Comparison of ENCODE assay signal across 11 mouse cellular contexts in genomic region chr1:180808831-180809230, GRCm38 (mm10). TPM values are rescaled to one million over a fixed set of nuclear protein-coding genes. Genes with fewer than 3 reads are reported as not detected.
DNase-seq lines count a peak whose midpoint lies in the region; ATAC-seq and TF ChIP-seq lines count a peak whose summit lies in the region.
"Had no signal": no experiment of that assay in that cellular context is flagged by ENCODE, and none has a peak within 500 bp of the region (broad histone marks: within the 10 kb centered on the region; RNA-seq: fewer than 3 reads in every experiment).

No protein-coding gene starts in this region.

- H3K4me1 ChIP-seq in forebrain, embryonic 15.5 days = peaks cover 50% of the 10 kb centered on the region
- H3K4me1 ChIP-seq in forebrain, postnatal 0 days (ENCODE audit: insufficient read depth) = peaks cover 9% of the 10 kb centered on the region; the same call in 1 of the 2 replicates
- 0 out of 2 replicates have a peak, but pooled peaks cover 4% of the 10 kb centered on the region for H3K4me1 ChIP-seq in lung, embryonic 14.5 days (ENCODE audit: insufficient read depth)
- H3K4me1 ChIP-seq in liver, embryonic 13.5 days (replicated peaks) = peaks cover 59% of the 10 kb centered on the region

- ATAC-seq in forebrain, embryonic 15.5 days (replicated peaks) = no peak
- no peak for ATAC-seq in forebrain, postnatal 0 days
- no peak for ATAC-seq in lung, embryonic 14.5 days (ENCODE audit: insufficient read depth)
- no peak for ATAC-seq in liver, embryonic 13.5 days (ENCODE audit: low read depth)

- no peak overlapping the region for H3K9ac ChIP-seq in forebrain, embryonic 15.5 days (replicated peaks)
- H3K9ac ChIP-seq in forebrain, postnatal 0 days = no peak overlapping the region
- no peak overlapping the region for H3K9ac ChIP-seq in lung, embryonic 14.5 days
- H3K9ac ChIP-seq in liver, embryonic 13.5 days = no peak overlapping the region

- H3K9me3 ChIP-seq in forebrain, embryonic 15.5 days = no peaks in the 10 kb centered on the region
- H3K9me3 ChIP-seq in forebrain, postnatal 0 days (ENCODE audit: low read length) = no peaks in the 10 kb centered on the region
- H3K9me3 ChIP-seq in lung, embryonic 14.5 days (ENCODE audit: low read depth, low read length) = no peaks in the 10 kb centered on the region
- H3K9me3 ChIP-seq in liver, embryonic 13.5 days (replicated peaks) = no peaks in the 10 kb centered on the region

- H3K4me2 ChIP-seq in forebrain, embryonic 15.5 days (replicated peaks) = no peak overlapping the region
- no peak overlapping the region for H3K4me2 ChIP-seq in forebrain, postnatal 0 days (ENCODE audit: low read depth)
- H3K4me2 ChIP-seq in lung, embryonic 14.5 days = no peak overlapping the region
- H3K4me2 ChIP-seq in liver, embryonic 13.5 days = peak overlapping the region; percentile 45

- peak overlapping the region; percentile 23; the same call in 1 of the 2 replicates for H3K27ac ChIP-seq in forebrain, embryonic 15.5 days (replicated peaks)
- no peak overlapping the region for H3K27ac ChIP-seq in forebrain, postnatal 0 days (ENCODE audit: low read depth, low read length)
- no peak overlapping the region for H3K27ac ChIP-seq in lung, embryonic 14.5 days (ENCODE audit: low read depth)
- 0 out of 2 replicates have a peak overlapping the region, but pooled peaks have one; percentile 15 for H3K27ac ChIP-seq in liver, embryonic 13.5 days
- H3K27ac ChIP-seq: stomach, postnatal 0 days had no signal

- H3K4me3 ChIP-seq in forebrain, embryonic 15.5 days = no peak overlapping the region
- H3K4me3 ChIP-seq in forebrain, postnatal 0 days (ENCODE audit: low read depth, low read length) = no peak overlapping the region
- no peak overlapping the region for H3K4me3 ChIP-seq in lung, embryonic 14.5 days (ENCODE audit: low read depth, low read length)
- H3K4me3 ChIP-seq in liver, embryonic 13.5 days (replicated peaks) = peak overlapping the region; percentile 25; the same call in 1 of the 2 replicates

- H3K27me3 ChIP-seq in forebrain, embryonic 15.5 days = no peaks in the 10 kb centered on the region
- H3K27me3 ChIP-seq in forebrain, postnatal 0 days (ENCODE audit: insufficient read depth, low read length) = no peaks in the 10 kb centered on the region
- H3K27me3 ChIP-seq in lung, embryonic 14.5 days (ENCODE audit: insufficient read depth, low read length) = no peaks in the 10 kb centered on the region
- no peaks in the 10 kb centered on the region for H3K27me3 ChIP-seq in liver, embryonic 13.5 days
- H3K27me3 ChIP-seq: CH12.LX had no signal

- H3K36me3 ChIP-seq in forebrain, embryonic 15.5 days = peaks cover 64% of the 10 kb centered on the region
- peaks cover 51% of the 10 kb centered on the region for H3K36me3 ChIP-seq in forebrain, postnatal 0 days (ENCODE audit: insufficient read depth)
- peaks cover 70% of the 10 kb centered on the region for H3K36me3 ChIP-seq in lung, embryonic 14.5 days (ENCODE audit: insufficient read depth)
- H3K36me3 ChIP-seq in liver, embryonic 13.5 days = peaks cover 72% of the 10 kb centered on the region

- TF ChIP-seq CTCF in forebrain, postnatal 0 days (IDR thresholded peaks at IDR 0.05; ENCODE audit: low read depth) = no peak
- TF ChIP-seq CTCF in lung, embryonic 14.5 days (IDR thresholded peaks at IDR 0.05; ENCODE audit: low read depth) = no peak

- no peak for DNase-seq in forebrain, postnatal 0 days
- peak; percentile 15 for DNase-seq in lung, embryonic 14.5 days
- no peak for DNase-seq in lung, postnatal 14 days
- DNase-seq in R1 (ENCODE audit: low read depth, low spot score) = peak; percentile 25
- no peak for DNase-seq in liver, embryonic 13.5 days
- no peak for DNase-seq in ovary, postnatal 36 days (ENCODE audit: low spot score)
- DNase-seq: kidney, postnatal 14 days; lung, adult 2 months had no signal

- WGBS in forebrain, embryonic 15.5 days = 71% methylated on average over 5 of the region's 5 CpGs
- 66% methylated on average over 5 of the region's 5 CpGs for WGBS in forebrain, postnatal 0 days
- 77% methylated on average over 5 of the region's 5 CpGs for whole genome bisulfite sequencing in lung, embryonic 14.5 days
- 88% methylated on average over 5 of the region's 5 CpGs for WGBS in liver, embryonic 13.5 days (ENCODE audit: insufficient replicate concordance)

RNA-seq across cellular contexts. Expression of gene H3f3a, which starts 4.9 kb away (rescaled TPM):
- 3,899 and 4,029 TPM in 2 replicates for polyA plus RNA-seq in forebrain, embryonic 15.5 days (2015; fragmentation: Nextera tagmentation; extraction: Ambion mirVana)
- total RNA-seq in forebrain, postnatal 0 days (2014; rRNA removed) = 3,418 and 3,587 TPM in 2 replicates
- polyA plus RNA-seq in forebrain, postnatal 0 days (2015; fragmentation: Nextera tagmentation; extraction: Ambion mirVana) = 2,464 and 2,886 TPM in 2 replicates
- polyA plus RNA-seq in lung, embryonic 14.5 days (2014; fragmentation: Nextera tagmentation; extraction: Ambion mirVana) = 2,358 and 2,465 TPM in 2 replicates
- 2,174 and 2,523 TPM in 2 replicates for polyA plus RNA-seq in liver, embryonic 13.5 days (2015; fragmentation: Nextera tagmentation; extraction: Ambion mirVana)

RNA-seq across cellular contexts. Expression of gene Sde2, which starts 42.1 kb away (rescaled TPM):
- 35.7 and 35.9 TPM in 2 replicates for polyA plus RNA-seq in forebrain, embryonic 15.5 days (2015; fragmentation: Nextera tagmentation; extraction: Ambion mirVana)
- 16.3 and 19.6 TPM in 2 replicates for total RNA-seq in forebrain, postnatal 0 days (2014; rRNA removed)
- 17.8 and 24.8 TPM in 2 replicates for polyA plus RNA-seq in forebrain, postnatal 0 days (2015; fragmentation: Nextera tagmentation; extraction: Ambion mirVana)
- polyA plus RNA-seq in lung, embryonic 14.5 days (2014; fragmentation: Nextera tagmentation; extraction: Ambion mirVana) = 35.2 and 35.9 TPM in 2 replicates
- polyA plus RNA-seq in liver, embryonic 13.5 days (2015; fragmentation: Nextera tagmentation; extraction: Ambion mirVana) = 25.1 and 29.7 TPM in 2 replicates

Comparison
In these comparisons a context has a peak if more than half of its experiments do, and no peak if none do; other contexts are left out.
1. H3K27ac ChIP-seq: peak in forebrain, embryonic 15.5 days (single experiment) and liver, embryonic 13.5 days (single experiment); none in forebrain, postnatal 0 days (single experiment) and lung, embryonic 14.5 days (single experiment).
2. DNase-seq: peak in lung, embryonic 14.5 days (single experiment) and R1 (single experiment); none in forebrain, postnatal 0 days (single experiment), lung, postnatal 14 days (single experiment), liver, embryonic 13.5 days (single experiment) and ovary, postnatal 36 days (single experiment).